Mouse (Mus musculus): ENCODE results near the gene Acot7.
"Not testable (repeated sequence)": the region's sequence is repeated elsewhere in the genome, so short reads cannot be mapped to it uniquely, and the experiment has no call there.

Gene Acot7

DNA sequence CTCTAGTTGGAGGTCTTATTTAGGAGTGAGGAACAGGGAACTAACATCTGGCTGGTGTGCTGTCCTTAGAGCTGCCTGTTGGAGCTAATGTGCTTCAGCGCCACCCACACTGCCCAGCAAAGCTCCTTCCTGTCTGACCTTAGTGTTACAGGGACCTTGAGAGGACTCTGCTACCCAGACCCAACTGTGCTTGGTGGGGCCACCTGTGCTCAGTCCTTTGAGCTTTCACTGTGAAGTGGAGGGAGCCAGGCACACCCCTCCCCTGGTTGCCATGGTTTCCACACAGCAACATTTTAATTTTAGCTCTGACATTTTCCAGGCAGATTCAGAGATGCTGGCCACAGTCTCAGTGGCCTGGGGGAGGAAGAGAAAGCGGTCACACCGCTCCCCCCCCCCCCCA is 25.0 kb downstream of the Acot7 start:
- no peak for DNase-seq (ENCODE audit: extremely low spot score, low spot score)

DNA sequence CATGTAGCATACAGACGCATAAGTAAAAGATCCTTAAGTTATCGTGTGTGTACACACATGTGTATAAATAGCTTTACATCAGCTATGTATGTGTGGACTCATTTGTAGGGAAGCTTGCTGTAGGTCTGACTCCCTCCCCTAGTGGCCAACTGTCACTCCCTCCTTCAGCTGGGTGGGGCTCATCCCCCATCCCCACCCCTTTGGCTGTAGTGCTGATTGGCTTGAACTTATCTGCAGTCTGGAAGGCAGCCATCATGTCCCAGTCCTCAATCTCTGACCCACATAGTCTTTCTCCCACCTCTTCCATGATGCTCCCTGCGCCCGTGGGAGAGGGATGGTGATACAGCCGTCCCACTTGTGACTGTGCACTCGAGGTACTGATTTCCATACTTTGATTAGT is 26.7 kb downstream of the Acot7 start:
- DNase-seq (ENCODE audit: extremely low spot score, low spot score), result no peak

DNA sequence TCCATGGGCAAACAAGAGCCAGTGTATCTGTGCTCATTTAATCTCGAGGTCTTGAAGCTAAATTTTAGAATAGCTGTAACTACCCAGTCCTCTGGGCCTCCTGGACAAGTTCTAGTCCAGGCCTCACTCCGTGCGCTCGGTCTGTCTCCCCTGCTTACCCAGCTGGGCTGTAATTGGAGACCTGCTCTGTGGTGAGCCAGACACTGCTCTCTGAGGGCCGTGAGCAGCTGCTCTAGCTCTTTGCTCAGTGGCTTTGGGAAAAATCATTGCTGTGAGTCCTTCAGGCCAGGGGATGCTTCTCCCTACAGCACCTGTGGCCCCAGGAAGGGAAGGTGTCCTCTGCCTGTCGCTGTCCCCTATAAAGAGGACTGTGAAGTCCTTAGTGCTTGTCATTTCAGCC is 28.3 kb downstream of the Acot7 start:
- DNase-seq (ENCODE audit: extremely low spot score, low spot score), result no peak

DNA sequence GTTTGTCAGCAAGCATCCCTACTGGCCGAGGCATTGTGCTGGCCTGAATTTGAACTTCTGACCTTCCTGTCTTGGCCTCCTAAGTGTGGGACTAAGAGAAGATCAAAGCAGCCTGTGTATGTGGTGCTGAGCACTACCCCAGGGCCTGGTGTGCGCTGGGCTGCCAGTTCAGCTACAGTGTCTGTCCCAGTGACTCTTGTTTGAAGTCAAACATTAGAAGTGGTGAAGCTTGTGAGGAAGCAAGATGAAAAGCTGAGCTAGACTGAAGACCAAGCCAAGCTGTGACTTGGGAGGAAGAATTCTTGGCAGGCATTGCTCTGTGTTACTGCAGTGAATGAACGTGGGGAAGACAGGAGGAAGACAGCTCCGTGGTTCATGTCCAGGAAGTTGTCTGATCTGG is 31.7 kb downstream of the Acot7 start:
- DNase-seq (ENCODE audit: extremely low spot score, low spot score), result no peak

DNA sequence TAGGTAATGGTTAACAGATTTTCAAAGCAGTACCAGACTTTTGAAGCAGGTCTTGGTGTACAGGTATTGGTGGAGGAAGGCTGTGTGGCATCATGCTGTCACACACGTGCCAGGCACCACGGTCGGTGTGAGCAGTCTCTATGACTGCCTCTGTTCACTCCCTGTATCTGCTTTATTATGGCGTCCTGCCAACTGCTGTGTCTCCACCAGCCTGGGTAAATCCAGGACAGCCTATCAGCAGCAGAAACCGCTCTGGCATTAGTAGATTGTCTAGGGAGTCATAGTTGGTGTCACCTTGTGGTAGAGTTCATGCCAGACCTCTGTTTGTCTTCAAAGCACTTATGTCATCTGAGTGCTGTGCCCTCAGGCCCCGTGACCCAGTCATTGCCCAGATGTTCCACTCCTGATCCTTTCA is 34.2 kb downstream of the Acot7 start:
- DNase-seq (ENCODE audit: extremely low spot score, low spot score), result no peak

DNA sequence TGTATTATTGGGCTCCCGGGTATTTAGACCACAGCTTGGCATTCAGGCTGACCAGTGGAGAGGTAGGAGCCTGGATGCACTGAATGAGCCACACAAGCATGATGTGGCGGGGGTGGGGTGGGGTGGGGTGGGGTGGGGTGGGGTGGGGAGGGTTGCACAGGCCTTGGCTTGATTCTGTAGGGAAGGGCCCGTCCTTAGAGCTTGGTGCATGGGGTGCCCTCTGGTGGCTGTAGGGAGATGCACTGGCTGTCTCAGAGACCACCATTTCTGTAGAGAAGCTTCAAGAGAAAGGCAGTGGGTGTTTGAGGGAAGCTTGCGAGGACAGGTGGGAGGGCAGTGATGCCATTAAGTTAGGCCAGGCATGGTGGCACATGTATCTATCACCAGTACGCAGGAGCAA is 34.6 kb downstream of the Acot7 start:
- peak; percentile 46 for DNase-seq (ENCODE audit: extremely low spot score, low spot score)

DNA sequence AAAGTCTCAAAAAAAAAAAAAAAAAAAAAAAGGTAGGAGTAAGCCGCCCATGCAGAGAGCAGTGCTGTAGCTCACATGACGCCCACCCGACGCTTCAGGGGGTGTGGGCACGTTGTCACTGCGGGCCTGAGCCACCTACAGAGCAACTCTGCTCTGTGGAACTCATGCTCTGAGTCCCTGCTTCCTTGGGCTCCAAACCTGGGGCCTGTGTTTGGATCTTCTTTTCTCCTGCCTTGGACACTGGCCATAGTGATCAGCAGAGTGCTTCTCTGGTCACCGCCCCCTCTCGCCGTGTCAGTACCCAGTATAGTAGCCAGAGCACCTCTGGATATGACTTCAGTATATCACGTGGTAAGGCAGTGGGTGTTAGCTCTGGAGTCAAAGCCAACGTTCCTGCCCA is 35.0 kb downstream of the Acot7 start:
- no peak for DNase-seq (ENCODE audit: extremely low spot score, low spot score)

DNA sequence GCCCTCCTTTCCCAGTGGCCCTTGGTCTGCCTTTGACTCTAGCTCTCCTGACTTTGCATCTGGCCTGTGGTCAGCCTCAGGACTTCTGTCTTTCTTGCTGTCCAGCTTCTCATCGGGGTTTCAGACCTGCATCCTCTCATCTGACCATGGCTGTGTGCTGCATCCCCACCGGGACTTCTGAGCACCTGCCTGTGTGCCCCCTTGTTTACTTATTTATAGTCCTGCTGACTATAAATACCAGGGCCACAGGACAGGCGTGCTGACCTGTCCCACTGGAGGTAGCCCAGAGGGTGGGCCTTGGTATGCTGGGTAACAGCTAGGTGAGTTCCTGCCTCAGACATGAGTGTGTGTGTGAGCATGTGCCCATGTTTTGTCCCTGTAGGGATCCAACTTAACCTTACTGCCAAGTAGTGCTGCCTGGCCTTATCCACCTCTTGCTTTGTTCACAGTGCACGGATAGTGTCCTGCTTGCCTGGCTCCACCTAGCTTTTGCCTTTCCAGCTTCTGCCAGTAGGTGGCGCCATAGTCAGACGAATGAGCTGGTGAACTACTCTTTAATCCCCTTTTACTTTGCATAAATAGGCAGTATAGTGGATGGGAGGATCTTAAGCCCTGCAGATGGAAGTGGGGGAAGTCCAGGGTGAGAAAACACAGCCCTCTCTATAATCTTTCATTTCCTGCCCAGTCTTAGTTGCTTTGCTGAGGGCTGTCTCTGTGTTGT is 36.0 kb downstream of the Acot7 start:
- DNase-seq (ENCODE audit: extremely low spot score, low spot score), result peak; percentile 95

DNA sequence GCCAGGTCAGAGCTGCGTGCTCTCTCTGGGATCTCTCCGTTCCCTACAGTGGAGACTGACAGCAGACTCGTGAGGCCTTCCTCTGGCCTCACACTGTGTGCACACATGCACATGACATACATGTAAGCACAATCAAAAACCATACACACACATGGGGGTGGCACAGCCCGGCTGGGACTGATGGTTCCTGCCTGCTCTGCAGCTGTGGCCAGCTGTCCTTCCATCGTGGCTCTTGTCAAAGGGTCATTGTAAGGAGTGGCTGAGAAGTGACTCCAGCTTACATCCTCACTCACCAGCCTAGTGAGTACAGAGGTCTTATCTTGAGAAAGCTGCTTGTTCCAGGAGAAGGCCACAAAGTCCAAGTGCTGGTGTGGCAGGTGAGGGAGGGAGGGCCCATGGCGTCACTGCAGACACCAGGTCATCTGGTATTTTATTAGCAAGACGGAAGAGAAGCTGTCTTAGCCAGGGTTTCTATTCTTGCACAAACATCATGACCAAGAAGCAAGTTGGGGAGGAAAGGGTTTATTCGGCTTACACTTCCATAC is 37.0 kb downstream of the Acot7 start:
- no peak for DNase-seq (ENCODE audit: extremely low spot score, low spot score)

DNA sequence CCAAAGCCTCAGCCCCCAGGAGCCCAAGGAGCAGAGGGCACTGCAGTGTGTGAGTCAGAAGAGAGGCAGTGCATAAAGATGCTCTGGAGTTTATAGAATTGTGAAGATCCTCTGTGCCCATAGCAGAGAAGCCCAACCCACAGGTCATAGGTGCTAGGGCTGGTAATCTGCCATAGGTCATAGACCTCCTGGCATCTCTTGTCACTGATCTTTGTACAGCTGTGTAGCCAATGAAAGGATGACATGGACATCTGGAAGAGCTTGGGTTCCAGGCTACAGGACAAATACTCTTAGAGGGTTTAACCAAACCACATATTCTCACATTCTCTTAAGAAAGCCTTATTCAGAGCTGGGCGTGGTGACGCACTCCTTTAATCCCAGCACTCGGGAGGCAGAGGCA is 41.7 kb downstream of the Acot7 start:
- DNase-seq (ENCODE audit: extremely low spot score, low spot score), result no peak

DNA sequence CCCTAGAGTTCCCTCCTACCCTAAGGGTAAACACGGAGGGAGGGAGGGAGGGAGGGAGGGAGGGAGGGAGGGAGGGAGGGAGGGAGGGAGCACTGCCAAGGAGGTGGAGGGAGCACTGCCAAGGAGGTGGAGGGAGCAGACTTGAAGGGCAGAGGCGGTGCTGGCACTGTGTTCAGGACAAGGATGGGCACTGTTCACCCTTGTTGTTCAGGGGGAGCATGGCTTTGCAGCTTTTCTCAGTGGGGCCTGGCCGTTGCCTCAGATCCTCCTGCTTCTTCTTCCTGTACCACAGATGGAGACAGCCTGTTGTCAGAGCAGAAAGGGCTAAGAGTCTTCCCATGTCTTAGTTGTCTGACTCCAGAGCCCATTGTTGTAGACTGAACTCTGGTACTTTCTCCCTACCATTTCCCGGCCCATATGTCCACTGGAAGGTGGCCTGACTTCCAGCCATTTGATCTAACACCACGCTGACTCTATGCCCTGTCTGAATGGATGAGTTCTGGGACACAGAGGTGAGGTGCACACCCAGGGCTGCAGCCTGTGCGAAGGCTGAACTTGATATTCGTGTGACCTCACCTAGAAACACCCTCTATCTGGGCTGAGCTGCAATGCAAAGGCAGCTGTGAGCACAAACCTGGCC is 43.0 kb downstream of the Acot7 start:
- no peak for DNase-seq (ENCODE audit: extremely low spot score, low spot score)

DNA sequence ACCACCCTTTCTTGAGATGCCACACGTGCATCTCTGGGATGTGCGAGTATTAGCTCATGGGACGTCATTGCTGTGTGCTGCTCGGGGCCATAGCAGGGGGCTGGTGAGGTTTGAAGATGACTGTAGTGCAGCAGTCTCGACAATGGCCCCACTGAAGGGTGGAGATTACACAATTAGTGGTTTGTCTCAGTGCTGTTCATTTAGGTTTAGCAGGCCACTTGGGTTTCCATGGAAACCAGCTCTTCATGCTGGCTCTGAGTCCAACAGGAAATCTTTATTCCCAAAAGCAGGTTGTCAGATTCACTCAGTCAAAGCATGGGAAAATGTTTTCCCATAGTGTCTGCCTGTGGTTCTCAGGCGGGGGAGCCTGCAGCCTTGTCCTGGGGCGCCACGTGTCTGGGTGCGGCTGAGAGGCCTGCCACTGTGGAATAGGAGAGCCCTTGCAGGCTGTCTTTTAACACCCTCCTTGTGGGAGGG is 43.5 kb downstream of the Acot7 start:
- peak; percentile 26 for DNase-seq (ENCODE audit: extremely low spot score, low spot score)

DNA sequence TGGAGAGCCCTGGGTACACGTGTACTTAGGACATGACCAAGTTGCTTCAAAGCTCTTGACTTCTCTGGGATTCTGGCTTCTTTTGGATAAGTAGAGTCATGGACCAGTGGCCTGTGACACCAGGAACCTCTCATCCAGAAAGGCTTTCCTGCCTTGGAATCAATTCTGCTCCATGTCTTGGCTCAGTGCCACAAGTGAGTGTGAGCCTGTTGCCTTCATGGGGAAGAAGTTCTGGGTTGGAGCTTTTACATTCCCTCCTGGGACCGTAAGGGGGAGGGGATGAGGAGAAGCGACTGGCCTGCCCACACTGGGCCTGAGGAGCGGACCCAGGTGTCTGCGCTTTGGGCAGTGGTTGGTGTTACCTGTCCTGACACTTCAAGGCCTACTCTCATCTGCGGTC is 44.2 kb downstream of the Acot7 start:
- no peak for DNase-seq (ENCODE audit: extremely low spot score, low spot score)

DNA sequence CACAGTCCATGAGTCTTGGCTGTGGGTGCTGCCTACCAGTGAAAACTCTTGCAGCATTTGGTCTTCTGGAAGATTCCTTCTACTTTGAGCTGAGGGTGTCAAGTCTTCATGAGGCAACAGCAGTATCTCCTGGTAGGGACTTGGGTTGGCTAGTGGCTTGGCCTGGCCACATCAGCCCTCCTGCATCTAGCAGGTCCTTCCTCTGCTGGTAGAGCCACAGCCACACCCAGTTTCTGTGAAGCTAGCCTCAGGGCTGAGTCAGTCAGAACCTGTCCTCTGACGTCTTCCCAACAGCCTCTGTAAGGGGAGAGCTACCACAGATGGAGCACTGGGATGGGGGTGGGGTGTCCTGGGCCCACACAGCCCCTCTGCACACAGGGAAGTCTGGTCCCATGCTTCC is 44.6 kb downstream of the Acot7 start:
- no peak for DNase-seq (ENCODE audit: extremely low spot score, low spot score)

DNA sequence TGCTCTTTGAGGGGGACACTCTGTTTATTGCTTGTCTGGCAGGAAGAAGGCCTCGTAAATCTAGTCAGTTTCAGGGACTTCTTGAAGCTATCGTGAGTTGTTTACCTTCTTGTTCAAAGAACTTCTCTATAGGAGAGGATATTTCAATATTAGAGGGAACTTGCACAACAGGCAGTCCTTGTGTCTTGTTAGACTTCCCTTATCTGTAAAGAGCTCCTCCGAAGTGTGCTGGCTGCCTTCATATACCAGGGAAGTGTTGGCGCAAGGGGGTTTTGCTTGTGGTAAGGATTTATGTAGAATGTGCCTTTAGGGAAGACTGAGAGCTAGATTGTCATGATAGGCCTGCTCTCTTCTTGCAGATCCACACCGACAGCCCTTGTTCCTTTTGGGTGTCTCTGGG is 46.2 kb downstream of the Acot7 start:
- DNase-seq (ENCODE audit: extremely low spot score, low spot score), result no peak

DNA sequence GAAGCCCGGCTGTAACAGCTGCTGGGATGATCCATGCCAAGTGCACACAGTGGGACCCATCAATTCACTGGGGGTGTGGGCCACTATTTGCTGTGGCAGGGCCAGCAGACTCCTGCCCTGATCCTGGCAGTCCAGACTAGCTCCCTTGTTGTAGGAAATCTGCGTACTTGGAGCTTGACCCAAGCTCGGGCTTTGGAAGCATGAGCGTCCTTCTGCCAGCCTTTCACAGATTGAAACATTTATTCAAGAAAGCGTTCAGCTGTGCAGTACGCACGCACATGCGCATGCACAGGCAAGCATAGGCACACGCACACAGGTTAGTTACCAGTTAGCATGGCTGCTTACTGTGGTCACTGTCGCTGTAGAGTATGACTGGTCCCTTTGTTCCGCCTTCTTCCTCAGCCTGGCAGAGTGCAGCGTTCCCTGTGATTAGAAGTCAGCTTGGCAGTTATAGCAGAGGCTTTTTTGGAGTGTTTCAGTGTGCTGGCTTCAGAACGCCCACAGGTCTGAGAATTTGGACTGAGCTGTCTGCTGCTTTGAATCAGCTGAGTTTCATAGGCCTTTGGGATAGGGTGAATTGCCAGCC is 49.1 kb downstream of the Acot7 start:
- no peak for DNase-seq (ENCODE audit: extremely low spot score, low spot score)

DNA sequence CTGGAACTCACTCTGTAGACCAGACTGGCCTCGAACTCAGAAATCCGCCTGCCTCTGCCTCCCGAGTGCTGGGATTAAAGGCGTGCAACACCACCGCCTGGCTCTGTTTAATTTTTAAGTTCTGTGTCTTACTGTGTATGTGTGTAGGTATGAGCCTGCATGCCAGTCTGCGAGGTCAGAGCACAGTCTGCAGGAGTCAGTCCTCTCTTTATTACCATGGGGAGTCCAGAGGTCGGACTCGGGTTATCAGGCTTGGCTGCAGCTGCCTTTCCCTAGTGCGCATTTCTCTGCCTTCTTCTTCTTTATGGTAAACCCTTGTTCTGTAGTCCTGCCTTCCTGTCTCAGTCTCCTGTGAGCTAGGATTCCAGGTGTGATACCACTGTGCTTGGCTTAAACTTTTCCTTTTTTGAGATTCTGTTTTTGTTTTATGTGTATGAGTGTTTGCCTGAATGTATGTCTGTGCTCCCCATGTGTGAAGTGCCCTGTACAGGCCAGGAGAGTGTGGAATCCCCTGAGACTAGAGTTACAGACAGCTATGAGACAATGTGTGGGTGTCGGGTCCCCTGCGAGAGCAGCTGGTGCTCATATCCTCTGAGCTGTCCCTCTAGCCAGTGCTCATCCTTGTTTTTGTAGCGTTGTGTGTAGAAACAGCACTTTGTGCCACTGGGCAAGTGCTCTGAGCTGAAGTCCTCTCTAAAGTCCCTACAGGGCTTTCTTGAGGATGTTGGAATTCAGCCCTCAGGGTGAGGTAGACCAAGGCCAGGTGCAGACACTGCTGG is 50.0 kb downstream of the Acot7 start:
- DNase-seq (ENCODE audit: extremely low spot score, low spot score), result no peak

DNA sequence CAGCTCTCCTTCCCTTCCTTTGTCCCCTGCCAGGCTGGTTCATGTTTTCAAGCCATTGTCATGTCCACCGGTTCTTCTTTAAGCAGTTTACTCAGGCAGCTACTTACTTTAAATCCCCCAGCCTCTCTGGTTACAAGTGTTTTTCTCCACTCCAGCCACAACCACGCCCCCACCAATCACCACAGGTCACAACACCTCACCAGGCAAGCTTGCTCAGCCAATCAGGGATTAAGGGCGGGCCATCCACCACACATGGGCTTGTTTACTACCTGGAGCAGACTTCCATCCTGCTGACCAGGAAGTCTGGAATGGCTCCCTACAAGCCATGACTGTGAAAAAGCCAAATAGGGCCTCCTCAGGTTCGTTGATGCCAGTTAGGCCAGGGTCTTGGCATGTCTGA is 52.4 kb downstream of the Acot7 start:
- DNase-seq (ENCODE audit: extremely low spot score, low spot score), result not testable (repeated sequence)

DNA sequence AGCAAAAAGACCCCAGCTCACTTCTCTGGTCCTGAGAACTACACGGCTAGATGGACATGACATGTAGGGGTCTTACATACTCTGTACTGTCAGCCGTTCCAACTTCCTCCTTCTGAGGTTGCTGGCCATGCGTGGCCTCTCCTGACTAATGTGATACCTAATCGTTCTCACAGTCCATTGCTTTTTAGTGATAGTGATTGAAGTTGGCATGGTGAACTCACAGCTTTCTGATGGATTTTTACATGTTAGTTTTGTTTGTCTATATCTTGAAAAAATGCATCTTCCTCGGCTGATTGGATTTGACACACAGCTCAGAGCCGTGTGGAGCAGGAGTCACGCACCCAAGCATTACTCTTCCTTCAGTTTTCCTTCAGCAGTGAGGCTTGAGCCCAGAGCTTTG is 53.4 kb downstream of the Acot7 start:
- DNase-seq (ENCODE audit: extremely low spot score, low spot score), result no peak

DNA sequence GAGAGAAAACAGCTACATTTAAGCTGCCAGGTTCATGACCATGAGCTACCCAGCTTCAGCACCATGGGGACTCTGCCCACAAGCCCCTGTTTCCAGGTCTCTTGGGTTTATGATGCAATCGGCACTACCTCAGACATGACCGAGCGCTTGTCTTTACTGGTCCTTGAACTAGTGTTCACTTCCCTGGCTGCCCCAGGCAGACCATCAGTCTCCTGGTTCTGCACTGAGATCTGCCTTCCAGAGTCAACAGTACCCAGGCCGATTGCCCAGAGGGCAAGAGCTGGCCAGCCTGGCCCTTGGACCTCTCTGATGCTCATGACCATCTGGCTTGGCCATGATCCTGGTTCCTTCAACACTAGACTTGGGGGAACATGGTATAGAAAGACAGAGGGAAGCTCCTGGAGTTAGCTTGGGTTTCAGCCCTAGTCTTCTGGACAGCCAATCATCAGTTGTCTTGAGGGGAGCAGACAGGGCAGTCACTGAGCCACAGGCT is 54.5 kb downstream of the Acot7 start:
- no peak for DNase-seq (ENCODE audit: extremely low spot score, low spot score)

DNA sequence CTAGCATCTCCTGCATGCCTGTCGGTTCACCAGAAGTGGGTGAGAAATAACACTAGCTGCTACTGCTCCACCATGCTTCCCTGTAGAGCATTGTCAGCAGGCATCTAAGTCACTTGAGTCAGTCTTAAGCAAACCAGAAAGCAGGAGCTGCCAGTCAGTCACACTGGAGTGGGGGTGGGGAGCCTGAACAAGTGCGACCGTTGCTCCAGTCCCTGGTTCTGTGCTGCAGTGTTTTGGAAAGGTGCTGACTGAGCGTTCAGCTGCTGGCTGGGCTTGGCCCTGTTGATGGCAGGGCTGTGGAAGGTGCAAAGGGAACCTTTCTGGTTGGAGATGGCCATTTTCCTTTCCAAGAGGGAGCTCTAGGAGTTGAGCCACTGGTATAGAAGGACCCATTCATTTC is 62.0 kb downstream of the Acot7 start:
- DNase-seq (ENCODE audit: extremely low spot score, low spot score), result no peak
